Mouse (Mus musculus) G1E (cell line): ENCODE results near the gene Scyl1. TPM values are rescaled to one million over a fixed set of nuclear protein-coding genes. Genes with fewer than 3 reads are reported as not detected.
A peak's percentile ranks its signal among the peaks of the same experiment; 100 is the strongest.
"Not testable (repeated sequence)": the region's sequence is repeated elsewhere in the genome, so short reads cannot be mapped to it uniquely, and the experiment has no call there.

Source experiments
- ATAC-seq: 2 replicates; pipeline ENCODE4 v1.8.0; 2016; ENCODE audit warnings: mild to moderate bottlenecking; ENCODE audit not compliant: insufficient number of reproducible peaks, poor library complexity, low FRiP score, severe bottlenecking; ENCODE audit errors: extremely low read depth
- DNase-seq: peaks from one replicate; pipeline ENCODE4 v3.0.0; 2012; ENCODE audit warnings: low spot score
- H3K27me3 ChIP-seq: 2 replicates; pipeline ENCODE4 v1.6.1; 2012; ENCODE audit warnings: mild to moderate bottlenecking, low read length, inconsistent platforms; ENCODE audit not compliant: insufficient read depth
- H3K36me3 ChIP-seq: replicated peaks from 2 replicates; pipeline ENCODE3; 2012; ENCODE audit warnings: mild to moderate bottlenecking, inconsistent platforms
- H3K4me1 ChIP-seq: 2 replicates; pipeline ENCODE4 v1.6.1; 2012; ENCODE audit warnings: low read depth, low read length, inconsistent platforms, mixed read lengths; ENCODE audit not compliant: insufficient read depth
- H3K4me3 ChIP-seq: 2 replicates; pipeline ENCODE4 v1.5.1; 2012; ENCODE audit warnings: low read depth, mild to moderate bottlenecking, inconsistent platforms, low read length, moderate library complexity, mixed read lengths
- H3K9me3 ChIP-seq: replicated peaks from 2 replicates; pipeline ENCODE4 v1.6.1; 2012; ENCODE audit warnings: inconsistent platforms
- CTCF ChIP-seq: IDR thresholded peaks from 2 replicates; pipeline ENCODE4 v1.5.1; 2012; ENCODE audit warnings: low read depth, low read length, inconsistent platforms, mixed read lengths
- GATA1 ChIP-seq: IDR thresholded peaks from 2 replicates; pipeline ENCODE4 v1.6.1; 2012; ENCODE audit warnings: borderline replicate concordance, low read length, inconsistent platforms, mixed read lengths
- GATA2 ChIP-seq: IDR thresholded peaks from 2 replicates; pipeline ENCODE4 v1.6.1; 2012; ENCODE audit warnings: low read depth, low read length, inconsistent platforms, borderline replicate concordance
- POLR2AphosphoS5 ChIP-seq: IDR thresholded peaks from 2 replicates; pipeline ENCODE4 v1.6.1; 2012; ENCODE audit warnings: low read depth, low read length, inconsistent platforms; ENCODE audit not compliant: insufficient replicate concordance
- TAL1 ChIP-seq: conservative IDR thresholded peaks from 2 replicates; pipeline ENCODE4 v1.6.1; 2012; ENCODE audit warnings: low read depth, low read length, inconsistent platforms, mixed read lengths
- polyA plus RNA-seq: library from polyadenylated mRNA; stranded (reverse); fragments of >175 nt; gene quantifications from 2 replicates; pipeline ENCODE4 v1.2.3, GENCODE M21; 2012
- total RNA-seq, 2 experiments: library from RNA; stranded (forward) in 1 of 2; stranded (reverse) in 1 of 2; fragments of 200-1000 nt in 1 of 2; fragments of >200 nt in 1 of 2; fragmentation: Nextera tagmentation in 1 of 2; gene quantifications; 2 replicates each; pipeline ENCODE4 v1.2.3; 2014 to 2017

Scyl1 gene
- total and polyA plus RNA-seq, 3 experiments: 27.7 to 65.6 (median 40.3) TPM

- H3K9me3 ChIP-seq: no peaks in the 10 kb centered on the region
- ATAC-seq (no peak), DNase-seq (no peak)
- no peak overlapping the region for H3K4me3 ChIP-seq
- H3K4me1 ChIP-seq: peaks cover 48% of the 10 kb centered on the region
- TF ChIP-seq CTCF (no peak), POLR2AphosphoS5 (peak; percentile 53; the same call in 1 of the 2 replicates), TAL1 (no peak), GATA2 (no peak), GATA1 (no peak)
- no peaks in the 10 kb centered on the region for H3K27me3 ChIP-seq
- H3K36me3 ChIP-seq: peaks cover 47% of the 10 kb centered on the region
Measured at GRCm38 (mm10) chr19:5794771-5795576, 23.8 kb upstream of the Scyl1 start.

DNA sequence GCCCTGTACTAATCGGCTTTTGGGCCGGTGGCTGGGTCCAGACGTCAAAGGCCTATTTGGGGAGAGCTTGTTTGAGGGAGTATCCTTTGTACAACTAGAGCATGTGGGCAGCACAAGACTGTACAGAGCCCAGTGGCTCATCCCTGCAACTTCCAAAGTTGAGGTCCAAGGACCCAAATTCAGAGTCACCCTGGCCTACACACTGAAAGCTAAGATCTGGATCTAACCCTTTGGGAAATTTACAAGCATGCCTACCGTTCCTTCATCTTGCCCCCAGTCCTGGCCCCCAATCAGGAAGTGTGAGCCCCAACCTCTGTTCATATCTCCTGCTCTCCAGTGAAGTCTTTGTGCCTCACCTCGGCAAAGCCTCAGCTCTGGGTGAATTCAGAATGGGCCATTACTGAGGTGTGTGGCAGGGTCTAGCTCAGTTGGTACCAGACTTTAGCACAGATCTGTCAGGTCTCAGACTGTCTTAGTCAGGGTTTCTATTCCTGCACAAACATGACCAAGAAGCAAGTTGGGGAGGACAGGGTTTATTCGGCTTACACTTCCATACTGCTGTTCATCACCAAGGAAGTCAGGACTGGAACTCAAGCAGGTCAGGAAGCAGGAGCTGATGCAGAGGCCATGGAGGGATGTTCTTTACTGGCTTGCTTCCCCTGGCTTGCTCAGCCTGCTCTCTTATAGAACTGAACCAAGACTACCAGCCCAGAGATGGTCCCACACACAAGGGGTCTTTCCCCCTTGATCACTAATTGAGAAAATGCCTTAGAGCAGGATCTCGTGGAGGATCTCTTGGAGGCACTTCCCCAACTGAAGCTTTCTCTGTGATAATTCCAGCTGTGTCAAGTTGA, 22.9 kb upstream of the Scyl1 start:
- peak; percentile 90 for TF ChIP-seq POLR2AphosphoS5
- peaks cover 50% of the 10 kb centered on the region for H3K4me1 ChIP-seq
- not testable (repeated sequence) for H3K4me3 ChIP-seq, H3K9me3 ChIP-seq, H3K27me3 ChIP-seq, DNase-seq
- ATAC-seq: 0 out of 2 replicates have a peak, but pooled peaks have one; percentile 9
- H3K36me3 ChIP-seq: peaks cover 42% of the 10 kb centered on the region

DNA sequence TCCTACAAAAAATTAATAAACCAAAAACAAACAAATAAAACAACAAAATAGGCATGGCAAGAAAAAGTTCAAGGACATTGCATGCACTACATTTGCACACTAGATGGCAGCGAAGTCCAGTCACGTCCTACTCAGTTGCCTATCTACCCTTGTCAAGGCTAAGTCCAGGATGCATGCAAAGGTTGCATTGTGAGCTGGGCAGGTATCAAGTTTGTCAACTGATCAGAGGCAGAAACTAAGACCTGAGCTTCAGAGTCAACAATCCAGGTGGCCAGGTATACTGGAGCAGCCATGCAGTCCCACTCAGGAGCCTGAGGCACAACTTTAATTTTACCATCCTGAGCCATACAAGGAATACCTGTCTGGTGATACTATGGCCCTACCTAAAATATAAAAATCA, 21.9 kb upstream of the Scyl1 start:
- Histone ChIP-seq H3K36me3 (peaks cover 35% of the 10 kb centered on the region), H3K9me3 (no peaks in the 10 kb centered on the region), H3K4me1 (peaks cover 50% of the 10 kb centered on the region), H3K27me3 (no peaks in the 10 kb centered on the region), H3K4me3 (no peak overlapping the region)
- no peak for TF ChIP-seq GATA1
- TF ChIP-seq CTCF: peak; percentile 62; the same call in 1 of the 2 replicates
- DNase-seq (no peak), ATAC-seq (no peak; the same call in 1 of the 2 replicates)

- DNase-seq (no peak), ATAC-seq (no peak)
- no peak for TF ChIP-seq TAL1
- TF ChIP-seq CTCF: no peak
- TF ChIP-seq POLR2AphosphoS5: no peak
- TF ChIP-seq GATA2: no peak
- TF ChIP-seq GATA1: no peak
- no peak overlapping the region for H3K4me3 ChIP-seq
- H3K4me1 ChIP-seq: peaks cover 50% of the 10 kb centered on the region
- peaks cover 17% of the 10 kb centered on the region for H3K36me3 ChIP-seq
- H3K9me3 ChIP-seq: no peaks in the 10 kb centered on the region
- H3K27me3 ChIP-seq: no peaks in the 10 kb centered on the region; the same call in 1 of the 2 replicates
Measured at GRCm38 (mm10) chr19:5791329-5791728, 20.1 kb upstream of the Scyl1 start.

GRCm38 (mm10) chr19:5789066-5789465, 17.8 kb upstream of the Scyl1 start:
- TF ChIP-seq POLR2AphosphoS5 (no peak), CTCF (no peak), TAL1 (no peak), GATA1 (no peak), GATA2 (no peak)
- ATAC-seq (no peak), DNase-seq (no peak)
- H3K4me1 ChIP-seq: peaks cover 38% of the 10 kb centered on the region
- H3K9me3 ChIP-seq: no peaks in the 10 kb centered on the region
- H3K27me3 ChIP-seq: peaks cover 7% of the 10 kb centered on the region; the same call in 1 of the 2 replicates
- no peak overlapping the region for H3K4me3 ChIP-seq
- no peaks in the 10 kb centered on the region for H3K36me3 ChIP-seq

DNA sequence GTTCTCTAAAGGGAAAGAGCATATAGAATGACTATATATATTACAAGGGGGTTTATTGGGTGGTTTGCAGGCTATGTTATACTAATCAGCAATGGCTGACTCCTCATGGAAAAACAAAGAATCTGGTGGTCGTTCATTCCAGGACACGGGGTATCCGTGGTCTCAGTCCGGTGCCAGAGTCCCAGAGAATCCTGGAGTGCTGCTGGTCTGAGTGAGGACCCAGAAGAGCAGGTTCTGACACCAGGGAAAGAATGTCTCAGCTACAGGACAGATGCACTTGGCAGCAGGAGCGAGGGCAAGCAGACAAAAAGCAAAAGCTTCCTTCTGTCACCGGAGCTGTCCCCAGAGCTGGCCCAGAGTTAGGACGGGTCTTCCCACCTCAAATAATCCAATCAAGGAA, 17.4 kb upstream of the Scyl1 start:
- Histone ChIP-seq H3K9me3 (no peaks in the 10 kb centered on the region), H3K4me3 (no peak overlapping the region), H3K36me3 (no peaks in the 10 kb centered on the region), H3K4me1 (peaks cover 33% of the 10 kb centered on the region), H3K27me3 (peaks cover 9% of the 10 kb centered on the region; the same call in 1 of the 2 replicates)
- no peak for ATAC-seq
- DNase-seq: no peak
- TF ChIP-seq TAL1 (no peak), CTCF (no peak), GATA2 (no peak), GATA1 (no peak), POLR2AphosphoS5 (no peak)
